Mouse (Mus musculus): ENCODE data around the gene Sdhb.

- TF ChIP-seq POLR2A (IDR thresholded peaks at IDR 0.05; ENCODE audit: low read depth, low read length): no peak
- no peak for TF ChIP-seq CTCF (conservative IDR thresholded peaks at IDR 0.05; ENCODE audit: insufficient read depth, insufficient read length, low read depth, low read length)
These were observed 21.8 kb downstream of the Sdhb start for GRCm38 (mm10) chr4:140982808-140983207.
